ENCODE assay signal across 13 mouse cellular contexts in the genomic region with DNA sequence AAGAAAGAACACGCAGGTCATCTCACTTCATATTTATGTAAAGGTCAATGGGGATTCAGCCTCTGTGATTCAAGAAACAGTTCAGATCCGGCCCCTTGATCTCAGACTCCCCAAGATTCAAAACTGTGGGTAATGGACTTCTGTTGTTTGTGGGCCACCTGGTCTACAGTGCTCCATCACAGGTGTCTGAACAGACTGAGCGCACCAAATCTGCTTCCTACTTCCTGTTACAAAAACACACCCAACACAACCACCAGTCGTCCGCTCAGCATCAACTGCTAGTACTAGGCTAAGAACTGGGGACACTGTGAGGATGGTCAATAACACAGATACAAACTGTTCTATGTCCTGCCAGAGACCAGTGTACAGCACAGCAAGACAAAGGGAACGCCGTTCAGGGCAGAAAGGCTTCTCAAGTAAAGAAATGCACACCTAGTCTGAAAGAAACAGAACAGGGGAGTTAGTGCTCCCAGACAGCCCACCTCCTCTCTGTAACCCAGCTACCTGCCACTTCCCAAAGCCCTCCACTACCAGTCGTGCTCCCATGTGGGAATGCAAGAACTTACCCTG.
DNase-seq lines count a peak whose midpoint lies in the region; ATAC-seq lines count a peak whose summit lies in the region.
"Had no signal": no experiment of that assay in that cellular context is flagged by ENCODE, and none has a peak within 500 bp of the region (broad histone marks: within the 10 kb centered on the region; RNA-seq: fewer than 3 reads in every experiment).

No protein-coding gene starts in this region.

- no peak for DNase-seq in kidney, postnatal 4 days
- DNase-seq in urinary bladder, postnatal 25 days (ENCODE audit: low spot score), result no peak
- DNase-seq: adrenal gland, adult 8-10 months; cerebellum, adult 9-11 months had no signal

- peak overlapping the region; percentile 50 for H3K27ac ChIP-seq in heart, embryonic 13.5 days (replicated peaks)
- no peak overlapping the region for H3K27ac ChIP-seq in heart, embryonic 12.5 days (ENCODE audit: poor library complexity, severe bottlenecking)
- H3K27ac ChIP-seq in midbrain, embryonic 16.5 days (ENCODE audit: low read length), result no peak overlapping the region
- H3K27ac ChIP-seq in midbrain, embryonic 15.5 days, result no peak overlapping the region
- H3K27ac ChIP-seq in stomach, embryonic 16.5 days (ENCODE audit: low read length), result peak overlapping the region; percentile 43
- H3K27ac ChIP-seq in kidney, embryonic 16.5 days (ENCODE audit: low read length), result no peak overlapping the region
- H3K27ac ChIP-seq: forebrain, embryonic 15.5 days; heart, embryonic 15.5 days had no signal

- no peak for ATAC-seq in heart, embryonic 13.5 days (ENCODE audit: extremely low read depth, insufficient number of reproducible peaks, low FRiP score, low TSS enrichment)
- no peak for ATAC-seq in heart, embryonic 12.5 days (ENCODE audit: insufficient number of reproducible peaks, low FRiP score)
- ATAC-seq in midbrain, embryonic 16.5 days, result no peak
- ATAC-seq in midbrain, embryonic 15.5 days (replicated peaks), result no peak
- no peak for ATAC-seq in stomach, embryonic 16.5 days (ENCODE audit: insufficient read depth, low FRiP score)
- ATAC-seq in kidney, embryonic 16.5 days (ENCODE audit: low FRiP score, low TSS enrichment), result no peak
- ATAC-seq: forebrain, embryonic 15.5 days; hindbrain, embryonic 16.5 days had no signal

- no peaks in the 10 kb centered on the region for H3K27me3 ChIP-seq in heart, embryonic 13.5 days (replicated peaks)
- no peaks in the 10 kb centered on the region for H3K27me3 ChIP-seq in heart, embryonic 12.5 days (replicated peaks)
- H3K27me3 ChIP-seq in midbrain, embryonic 16.5 days (ENCODE audit: control insufficient read depth, insufficient read depth, low read depth, low read length), result no peaks in the 10 kb centered on the region
- no peaks in the 10 kb centered on the region for H3K27me3 ChIP-seq in midbrain, embryonic 15.5 days (replicated peaks)
- no peaks in the 10 kb centered on the region for H3K27me3 ChIP-seq in stomach, embryonic 16.5 days (ENCODE audit: control insufficient read depth, insufficient read depth, low read length)
- H3K27me3 ChIP-seq in kidney, embryonic 16.5 days (ENCODE audit: insufficient read depth, low read length), result no peaks in the 10 kb centered on the region
- H3K27me3 ChIP-seq: forebrain, embryonic 15.5 days; heart, embryonic 15.5 days had no signal

- H3K9me3 ChIP-seq in heart, embryonic 13.5 days, result no peaks in the 10 kb centered on the region
- H3K9me3 ChIP-seq in heart, embryonic 12.5 days (replicated peaks), result no peaks in the 10 kb centered on the region
- no peaks in the 10 kb centered on the region for H3K9me3 ChIP-seq in midbrain, embryonic 16.5 days (replicated peaks; ENCODE audit: control insufficient read depth, low read length, poor library complexity, severe bottlenecking)
- H3K9me3 ChIP-seq in midbrain, embryonic 15.5 days, result no peaks in the 10 kb centered on the region
- no peaks in the 10 kb centered on the region for H3K9me3 ChIP-seq in stomach, embryonic 16.5 days (replicated peaks; ENCODE audit: control insufficient read depth, low read length)
- H3K9me3 ChIP-seq in kidney, embryonic 16.5 days (ENCODE audit: low read length), result no peaks in the 10 kb centered on the region
- H3K9me3 ChIP-seq: forebrain, embryonic 15.5 days; heart, embryonic 15.5 days had no signal

- H3K4me2 ChIP-seq in heart, embryonic 13.5 days, result no peak overlapping the region
- H3K4me2 ChIP-seq in heart, embryonic 12.5 days, result no peak overlapping the region
- H3K4me2 ChIP-seq in midbrain, embryonic 16.5 days (ENCODE audit: low read length), result no peak overlapping the region
- H3K4me2 ChIP-seq in midbrain, embryonic 15.5 days, result no peak overlapping the region
- H3K4me2 ChIP-seq in stomach, embryonic 16.5 days (ENCODE audit: low read depth, low read length), result no peak overlapping the region
- H3K4me2 ChIP-seq in kidney, embryonic 16.5 days (replicated peaks; ENCODE audit: low read depth, low read length), result no peak overlapping the region
- H3K4me2 ChIP-seq: forebrain, embryonic 15.5 days; heart, embryonic 15.5 days had no signal

- peaks cover 62% of the 10 kb centered on the region for H3K4me1 ChIP-seq in heart, embryonic 13.5 days
- H3K4me1 ChIP-seq in heart, embryonic 12.5 days (replicated peaks), result peaks cover 47% of the 10 kb centered on the region
- H3K4me1 ChIP-seq in midbrain, embryonic 16.5 days (ENCODE audit: control insufficient read depth, insufficient read depth, low read length), result peaks cover 13% of the 10 kb centered on the region
- H3K4me1 ChIP-seq in midbrain, embryonic 15.5 days, result peaks cover 20% of the 10 kb centered on the region
- no peaks in the 10 kb centered on the region for H3K4me1 ChIP-seq in stomach, embryonic 16.5 days (ENCODE audit: control insufficient read depth, insufficient read depth, low read length)
- peaks cover 10% of the 10 kb centered on the region; the same call in 1 of the 2 replicates for H3K4me1 ChIP-seq in kidney, embryonic 16.5 days (ENCODE audit: insufficient read depth, low read length)

- 84% methylated on average over 8 of the region's 8 CpGs for WGBS in heart, embryonic 13.5 days
- WGBS in heart, embryonic 12.5 days, result 80% methylated on average over 8 of the region's 8 CpGs
- 90% methylated on average over 8 of the region's 8 CpGs for WGBS in midbrain, embryonic 16.5 days
- WGBS in midbrain, embryonic 15.5 days, result 89% methylated on average over 8 of the region's 8 CpGs
- WGBS in stomach, embryonic 16.5 days, result 69% methylated on average over 8 of the region's 8 CpGs
- 86% methylated on average over 8 of the region's 8 CpGs for WGBS in kidney, embryonic 16.5 days

- H3K36me3 ChIP-seq in heart, embryonic 13.5 days, result no peaks in the 10 kb centered on the region
- no peaks in the 10 kb centered on the region for H3K36me3 ChIP-seq in heart, embryonic 12.5 days
- no peaks in the 10 kb centered on the region for H3K36me3 ChIP-seq in midbrain, embryonic 16.5 days (ENCODE audit: control insufficient read depth, insufficient read depth, low read length)
- H3K36me3 ChIP-seq in midbrain, embryonic 15.5 days (replicated peaks), result no peaks in the 10 kb centered on the region
- no peaks in the 10 kb centered on the region for H3K36me3 ChIP-seq in stomach, embryonic 16.5 days (ENCODE audit: control insufficient read depth, insufficient read depth, low read length)
- no peaks in the 10 kb centered on the region for H3K36me3 ChIP-seq in kidney, embryonic 16.5 days (ENCODE audit: insufficient read depth, low read length)
- H3K36me3 ChIP-seq: forebrain, embryonic 15.5 days had no signal

- no peak overlapping the region for H3K4me3 ChIP-seq in heart, embryonic 13.5 days
- no peak overlapping the region for H3K4me3 ChIP-seq in heart, embryonic 12.5 days
- H3K4me3 ChIP-seq in midbrain, embryonic 16.5 days (ENCODE audit: low read depth, low read length), result no peak overlapping the region
- no peak overlapping the region for H3K4me3 ChIP-seq in midbrain, embryonic 15.5 days
- no peak overlapping the region for H3K4me3 ChIP-seq in stomach, embryonic 16.5 days (replicated peaks; ENCODE audit: low read length)
- H3K4me3 ChIP-seq in kidney, embryonic 16.5 days (ENCODE audit: low read length), result no peak overlapping the region
- H3K4me3 ChIP-seq: forebrain, embryonic 15.5 days; heart, embryonic 15.5 days had no signal

- H3K9ac ChIP-seq in heart, embryonic 13.5 days, result no peak overlapping the region
- H3K9ac ChIP-seq in heart, embryonic 12.5 days, result no peak overlapping the region
- 0 out of 2 replicates have a peak overlapping the region, but pooled peaks have one; percentile 7 for H3K9ac ChIP-seq in midbrain, embryonic 16.5 days (ENCODE audit: low read depth, low read length)
- no peak overlapping the region for H3K9ac ChIP-seq in midbrain, embryonic 15.5 days
- H3K9ac ChIP-seq in stomach, embryonic 16.5 days (ENCODE audit: low read length), result no peak overlapping the region
- H3K9ac ChIP-seq in kidney, embryonic 16.5 days (replicated peaks; ENCODE audit: low read length), result no peak overlapping the region
- H3K9ac ChIP-seq: forebrain, embryonic 15.5 days; heart, embryonic 15.5 days had no signal

Comparison
In these comparisons a context has a peak if more than half of its experiments do, and no peak if none do; other contexts are left out.
1. H3K27ac ChIP-seq: peak in heart, embryonic 13.5 days (single experiment) and stomach, embryonic 16.5 days (single experiment); none in heart, embryonic 12.5 days (single experiment), midbrain, embryonic 16.5 days (single experiment), midbrain, embryonic 15.5 days (single experiment) and kidney, embryonic 16.5 days (single experiment).